Mouse (Mus musculus): ENCODE data around the gene Fiz1.

Fiz1 gene

GRCm38 (mm10) chr7:5014251-5015117 is at the start of gene Fiz1, which contains the start of gene Zfp524:
Fiz1 (minus strand) TSS chr7:5014697.
Zfp524 (plus strand) TSS chr7:5014415.
- DNase-seq (ENCODE audit: low spot score) = peak; percentile 99

GRCm38 (mm10) chr7:5062360-5063001 is 48.0 kb upstream of the Fiz1 start:
- peak; percentile 84 for DNase-seq (ENCODE audit: low spot score)

- DNase-seq (ENCODE audit: low spot score) = peak; percentile 92
These were observed 47.4 kb upstream of the Fiz1 start, which contains the start of gene U2af2 for GRCm38 (mm10) chr7:5061774-5062359. U2af2 (plus strand) TSS chr7:5062143.

- peak; percentile 99 for DNase-seq (ENCODE audit: low spot score)
These were observed 46.7 kb upstream of the Fiz1 start for GRCm38 (mm10) chr7:5060944-5061773.

GRCm38 (mm10) chr7:5060239-5060731 is 45.8 kb upstream of the Fiz1 start:
- peak; percentile 87 for DNase-seq (ENCODE audit: low spot score)

GRCm38 (mm10) chr7:5059421-5059820 is 44.9 kb upstream of the Fiz1 start:
- no peak for DNase-seq (ENCODE audit: low spot score)

- no peak for DNase-seq (ENCODE audit: low spot score)
These were observed 44.1 kb upstream of the Fiz1 start for GRCm38 (mm10) chr7:5058631-5059030.

- no peak for DNase-seq (ENCODE audit: low spot score)
These were observed 43.3 kb upstream of the Fiz1 start for GRCm38 (mm10) chr7:5057804-5058203.

- no peak for DNase-seq (ENCODE audit: low spot score)
These were observed 42.9 kb upstream of the Fiz1 start for GRCm38 (mm10) chr7:5057381-5057780.

GRCm38 (mm10) chr7:5056651-5057263 is 42.3 kb upstream of the Fiz1 start:
- peak; percentile 30 for DNase-seq (ENCODE audit: low spot score)

GRCm38 (mm10) chr7:5053456-5054179 is 39.1 kb upstream of the Fiz1 start:
- DNase-seq (ENCODE audit: low spot score) = peak; percentile 36

GRCm38 (mm10) chr7:5052931-5053343 is 38.4 kb upstream of the Fiz1 start:
- no peak for DNase-seq (ENCODE audit: low spot score)

- peak; percentile 35 for DNase-seq (ENCODE audit: low spot score)
These were observed 37.9 kb upstream of the Fiz1 start for GRCm38 (mm10) chr7:5052438-5052837.

GRCm38 (mm10) chr7:5051193-5052192 is 37.0 kb upstream of the Fiz1 start, which contains the start of gene Zfp580:
Zfp580 (plus strand) TSS chr7:5051538.
- DNase-seq (ENCODE audit: low spot score) = peak; percentile 86

- DNase-seq (ENCODE audit: low spot score) = peak; percentile 68
These were observed 32.8 kb upstream of the Fiz1 start for GRCm38 (mm10) chr7:5047313-5047712.

- no peak for DNase-seq (ENCODE audit: low spot score)
These were observed 31.6 kb upstream of the Fiz1 start for GRCm38 (mm10) chr7:5046112-5046511.

GRCm38 (mm10) chr7:5044981-5045380 is 30.5 kb upstream of the Fiz1 start:
- DNase-seq (ENCODE audit: low spot score) = no peak

GRCm38 (mm10) chr7:5038940-5039339 is 24.4 kb upstream of the Fiz1 start:
- DNase-seq (ENCODE audit: low spot score) = no peak

GRCm38 (mm10) chr7:5038109-5038732 is 23.7 kb upstream of the Fiz1 start, which contains the start of gene Zfp784:
Zfp784 (minus strand) TSS chr7:5038446.
- peak; percentile 91 for DNase-seq (ENCODE audit: low spot score)
